Mouse (Mus musculus) heart, postnatal 0 days (tissue): ENCODE data around the gene Fam71a.

Source experiments
- CTCF ChIP-seq: IDR thresholded peaks from 2 replicates; pipeline ENCODE4 v1.5.1; 2016; ENCODE audit warnings: antibody characterized with exemption, control low read depth, low read depth
- EP300 ChIP-seq: IDR thresholded peaks from 2 replicates; pipeline ENCODE4 v1.6.1; 2016; ENCODE audit warnings: antibody characterized with exemption, low read depth

GRCm38 (mm10) chr1:191205791-191206190, 41.2 kb upstream of the Fam71a start:
- TF ChIP-seq CTCF (no peak), EP300 (no peak)
